Mouse (Mus musculus): ENCODE measurements around the gene Tsen54.

DNA sequence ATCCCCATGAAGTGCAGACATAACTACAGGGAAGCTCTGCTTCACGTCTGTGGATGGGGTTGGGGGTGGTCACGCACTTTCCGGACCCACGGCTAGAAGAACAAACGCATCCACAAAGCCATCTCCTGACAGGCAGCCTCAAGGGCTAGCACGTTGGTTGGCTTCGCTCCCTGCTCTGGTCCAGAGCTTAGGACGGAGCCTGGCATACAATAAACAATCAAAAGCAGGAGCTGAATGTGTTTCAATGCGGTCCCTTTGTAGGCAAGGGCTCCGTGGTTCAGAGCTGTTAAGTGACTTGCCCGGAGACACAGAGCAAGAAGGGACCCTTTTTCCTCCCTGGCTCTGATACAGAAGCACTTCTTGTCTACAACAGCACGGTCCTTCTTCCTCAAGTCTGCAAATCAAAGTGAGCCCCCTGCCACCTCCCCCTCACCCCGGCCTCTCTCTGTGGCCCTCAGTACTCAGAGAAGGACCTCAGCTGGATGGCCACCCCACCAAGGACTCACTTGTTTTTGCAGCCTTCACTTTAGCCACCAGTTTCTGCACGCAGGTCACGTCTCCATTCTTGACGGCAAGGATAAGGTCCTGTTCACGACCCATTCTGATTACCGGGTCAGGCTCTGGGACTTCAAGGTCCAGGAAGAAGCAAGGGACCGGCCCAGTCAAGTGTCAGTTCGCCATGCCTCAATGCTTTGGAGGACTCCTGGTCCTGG lies 3.0 kb upstream of the Tsen54 start:
- TF ChIP-seq CTCF (IDR thresholded peaks at IDR 0.05; ENCODE audit: borderline replicate concordance, extremely low read depth, insufficient read depth, insufficient read length) (no peak), POLR2A (IDR thresholded peaks at IDR 0.05; ENCODE audit: borderline replicate concordance, extremely low read depth, insufficient read depth, insufficient read length, poor library complexity, severe bottlenecking) (no peak)
